Mouse (Mus musculus) intestine, embryonic 14.5 days (tissue): Measurements from ENCODE around the gene Pcdh15. TPM values are rescaled to one million over a fixed set of nuclear protein-coding genes. Genes with fewer than 3 reads are reported as not detected.
A peak's percentile ranks its signal among the peaks of the same experiment; 100 is the strongest.

ENCODE experiments used
- ATAC-seq: fragments of 200-750 bp; cut with Nextera tagmentation; replicated peaks from 2 replicates; pipeline ENCODE4 v1.8.0; 2017; ENCODE audit warnings: low read depth, moderate number of reproducible peaks, moderate TSS enrichment, moderate library complexity; ENCODE audit not compliant: low FRiP score, low TSS enrichment
- DNase-seq: peaks from one replicate; pipeline ENCODE4 v3.0.0-alpha.2; 2018; ENCODE audit warnings: low spot score
- H3K27ac ChIP-seq: fragments of 300-500 bp; sonication (generic); 2 replicates; pipeline ENCODE4 v1.5.1; 2014; ENCODE audit warnings: low read depth, mild to moderate bottlenecking, control low read depth
- H3K27me3 ChIP-seq: fragments of 300-500 bp; sonication (generic); replicated peaks from 2 replicates; pipeline ENCODE4 v1.6.1; 2014; ENCODE audit warnings: low read length, control low read depth; ENCODE audit not compliant: control insufficient read depth, insufficient read depth
- H3K36me3 ChIP-seq: fragments of 300-500 bp; sonication (generic); 2 replicates; pipeline ENCODE4 v1.6.1; 2014; ENCODE audit warnings: low read length, control low read depth; ENCODE audit not compliant: control insufficient read depth, insufficient read depth
- H3K4me1 ChIP-seq: fragments of 300-500 bp; sonication (generic); replicated peaks from 2 replicates; pipeline ENCODE4 v1.6.1; 2014; ENCODE audit warnings: low read length, control low read depth, mixed read lengths; ENCODE audit not compliant: control insufficient read depth, insufficient read depth
- H3K4me2 ChIP-seq: fragments of 300-500 bp; sonication (generic); 2 replicates; pipeline ENCODE4 v1.6.1; 2014; ENCODE audit warnings: low read length
- H3K4me3 ChIP-seq: fragments of 300-500 bp; sonication (generic); 2 replicates; pipeline ENCODE4 v1.5.1; 2014; ENCODE audit warnings: low read depth, low read length, control low read depth, mixed read lengths
- H3K9ac ChIP-seq: fragments of 300-500 bp; sonication (generic); 2 replicates; pipeline ENCODE4 v1.6.1; 2014; ENCODE audit warnings: mild to moderate bottlenecking, low read length
- H3K9me3 ChIP-seq: fragments of 300-500 bp; sonication (generic); 2 replicates; pipeline ENCODE4 v1.6.1; 2016; ENCODE audit warnings: low read length, control low read depth; ENCODE audit not compliant: control insufficient read depth
- WGBS: fragments of 180-500 bp; shearing (Covaris S2); extraction: QIAGEN DNeasy Blood & Tissue Kit; methylation state at CpG from one replicate; pipeline ENCODE4 v1.1.7; 2014; 5-methylcytosine and 5-hydroxymethylcytosine counted together
- polyA plus RNA-seq: library from polyadenylated mRNA; unstranded; fragments of >200 nt; fragmentation: Nextera tagmentation; extraction: Ambion mirVana; gene quantifications from 2 replicates; pipeline ENCODE4 v1.2.1, GENCODE M21; 2014

Pcdh15 gene
- polyA plus RNA-seq, 1 experiment from 2014 or later = 2.6 TPM

- no peak overlapping the region for H3K27ac ChIP-seq
- H3K36me3 ChIP-seq = no peaks in the 10 kb centered on the region
- no peaks in the 10 kb centered on the region for H3K9me3 ChIP-seq
- ATAC-seq = no peak
- WGBS = 65% methylated on average over 3 of the region's 3 CpGs
- no peak overlapping the region for H3K4me2 ChIP-seq
- DNase-seq = no peak
- H3K4me1 ChIP-seq = no peaks in the 10 kb centered on the region
- no peak overlapping the region for H3K4me3 ChIP-seq
- no peak overlapping the region for H3K9ac ChIP-seq
- H3K27me3 ChIP-seq = no peaks in the 10 kb centered on the region
Observed at GRCm38 (mm10) chr10:73921579-73921978, 822.4 kb downstream of the Pcdh15 start.

GRCm38 (mm10) chr10:73928672-73929071 lies 829.5 kb downstream of the Pcdh15 start:
- no peak overlapping the region for H3K27ac ChIP-seq
- H3K9me3 ChIP-seq = no peaks in the 10 kb centered on the region
- no peaks in the 10 kb centered on the region for H3K27me3 ChIP-seq
- no peaks in the 10 kb centered on the region for H3K36me3 ChIP-seq
- no peak overlapping the region for H3K4me2 ChIP-seq
- H3K4me3 ChIP-seq = no peak overlapping the region
- DNase-seq (no peak), ATAC-seq (no peak)
- H3K4me1 ChIP-seq = no peaks in the 10 kb centered on the region
- WGBS = 81% methylated on average over 1 of the region's 1 CpGs
- H3K9ac ChIP-seq = no peak overlapping the region

DNA sequence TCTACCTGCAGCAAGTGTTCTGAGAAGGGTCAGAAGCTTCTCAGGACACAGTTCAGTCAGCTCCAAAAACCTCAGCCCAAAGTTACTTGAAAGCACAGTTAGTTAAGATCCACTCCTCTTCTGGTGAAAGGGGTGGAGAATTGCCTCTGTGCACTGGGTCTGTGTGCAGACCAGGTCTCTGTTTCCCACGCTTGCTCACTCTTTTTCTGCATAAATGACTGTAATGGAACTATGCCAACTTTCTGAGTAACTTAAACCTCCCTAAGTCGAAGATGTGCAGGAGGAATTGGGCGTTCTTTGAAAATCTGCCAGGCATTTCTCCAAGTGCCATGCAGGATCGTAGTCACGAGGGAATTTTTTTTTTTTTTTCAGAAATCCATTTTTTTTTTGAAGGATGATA lies 830.6 kb downstream of the Pcdh15 start:
- WGBS = 47% methylated on average over 5 of the region's 5 CpGs

DNA sequence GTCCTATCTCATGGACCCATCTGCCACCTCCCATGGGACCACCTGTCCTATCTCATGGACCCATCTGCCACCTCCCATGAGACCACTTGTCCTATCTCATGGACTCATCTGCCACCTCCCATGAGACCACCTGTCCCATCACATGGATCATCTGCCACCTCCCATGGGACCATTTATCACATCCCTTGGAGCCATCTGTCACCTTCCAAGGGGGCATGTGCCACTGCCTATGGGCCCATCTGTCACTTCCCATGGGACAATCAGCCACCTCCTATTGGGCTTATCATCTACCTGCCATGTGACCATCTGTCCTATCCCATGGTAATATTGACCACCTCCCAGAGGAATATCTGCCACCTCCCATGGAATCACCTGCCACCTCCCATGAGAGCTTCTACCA lies 832.0 kb downstream of the Pcdh15 start:
- no peaks in the 10 kb centered on the region for H3K9me3 ChIP-seq
- no peak overlapping the region for H3K4me2 ChIP-seq
- no peaks in the 10 kb centered on the region for H3K36me3 ChIP-seq
- no peak overlapping the region for H3K27ac ChIP-seq
- no peak for ATAC-seq
- H3K27me3 ChIP-seq = no peaks in the 10 kb centered on the region
- no peaks in the 10 kb centered on the region for H3K4me1 ChIP-seq
- no peak for DNase-seq
- H3K9ac ChIP-seq = no peak overlapping the region
- H3K4me3 ChIP-seq = no peak overlapping the region

More for the DNA sequence above, 830.6 kb downstream of the Pcdh15 start:
- Histone ChIP-seq H3K36me3 (no peaks in the 10 kb centered on the region), H3K27ac (no peak overlapping the region), H3K9me3 (no peaks in the 10 kb centered on the region), H3K9ac (no peak overlapping the region), H3K4me1 (no peaks in the 10 kb centered on the region), H3K4me3 (no peak overlapping the region), H3K4me2 (no peak overlapping the region; the same call in 1 of the 2 replicates), H3K27me3 (no peaks in the 10 kb centered on the region)
- ATAC-seq = no peak
- peak; percentile 52 for DNase-seq

GRCm38 (mm10) chr10:73931996-73932679 lies 833.0 kb downstream of the Pcdh15 start:
- 92% methylated on average over 4 of the region's 4 CpGs for WGBS
- no peak overlapping the region for H3K27ac ChIP-seq
- no peak overlapping the region for H3K4me3 ChIP-seq

GRCm38 (mm10) chr10:73936121-73936520 lies 837.0 kb downstream of the Pcdh15 start:
- H3K9me3 ChIP-seq = no peaks in the 10 kb centered on the region
- ATAC-seq (no peak), DNase-seq (no peak)
- H3K27ac ChIP-seq = no peak overlapping the region
- H3K4me3 ChIP-seq = no peak overlapping the region
- no peak overlapping the region for H3K9ac ChIP-seq
- no peak overlapping the region for H3K4me2 ChIP-seq
- no peaks in the 10 kb centered on the region for H3K27me3 ChIP-seq
- 71% methylated on average over 5 of the region's 5 CpGs for WGBS
- H3K36me3 ChIP-seq = no peaks in the 10 kb centered on the region
- H3K4me1 ChIP-seq = no peaks in the 10 kb centered on the region

More at GRCm38 (mm10) chr10:73931996-73932679, 833.0 kb downstream of the Pcdh15 start:
- Histone ChIP-seq H3K4me2 (no peak overlapping the region), H3K4me1 (no peaks in the 10 kb centered on the region), H3K27me3 (no peaks in the 10 kb centered on the region), H3K9me3 (no peaks in the 10 kb centered on the region), H3K9ac (no peak overlapping the region), H3K36me3 (no peaks in the 10 kb centered on the region)
- DNase-seq = no peak
- no peak for ATAC-seq

GRCm38 (mm10) chr10:73938989-73939388 lies 839.8 kb downstream of the Pcdh15 start:
- 78% methylated on average over 3 of the region's 3 CpGs for WGBS
- H3K4me2 ChIP-seq = no peak overlapping the region

DNA sequence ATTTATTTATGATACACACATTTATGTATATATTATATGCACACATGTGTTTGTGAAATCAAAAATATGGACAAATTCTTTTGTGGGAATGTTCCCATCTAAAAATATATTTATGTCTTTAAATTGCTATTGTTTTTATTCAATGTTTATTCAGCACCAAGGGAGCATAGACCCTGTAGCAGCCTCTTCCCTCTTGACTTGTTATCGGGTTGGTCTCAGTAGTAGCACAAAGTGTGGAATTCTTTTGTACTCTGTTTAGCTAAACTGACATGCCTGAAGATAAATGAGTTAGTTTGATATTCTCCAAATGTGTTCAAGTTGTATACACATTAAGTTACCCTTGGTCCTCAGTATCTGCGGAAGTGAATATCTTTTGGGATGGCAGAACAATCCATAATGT lies 848.7 kb downstream of the Pcdh15 start:
- Histone ChIP-seq H3K4me1 (no peaks in the 10 kb centered on the region), H3K27me3 (no peaks in the 10 kb centered on the region), H3K36me3 (no peaks in the 10 kb centered on the region), H3K9ac (no peak overlapping the region), H3K4me2 (no peak overlapping the region), H3K4me3 (no peak overlapping the region), H3K9me3 (no peaks in the 10 kb centered on the region), H3K27ac (no peak overlapping the region)
- 31% methylated on average over 2 of the region's 2 CpGs for WGBS
- DNase-seq = no peak
- ATAC-seq = no peak

More at GRCm38 (mm10) chr10:73938989-73939388, 839.8 kb downstream of the Pcdh15 start:
- Histone ChIP-seq H3K9ac (no peak overlapping the region), H3K4me1 (no peaks in the 10 kb centered on the region), H3K27ac (no peak overlapping the region), H3K27me3 (no peaks in the 10 kb centered on the region), H3K4me3 (no peak overlapping the region), H3K36me3 (no peaks in the 10 kb centered on the region), H3K9me3 (no peaks in the 10 kb centered on the region)
- DNase-seq (no peak), ATAC-seq (no peak)

DNA sequence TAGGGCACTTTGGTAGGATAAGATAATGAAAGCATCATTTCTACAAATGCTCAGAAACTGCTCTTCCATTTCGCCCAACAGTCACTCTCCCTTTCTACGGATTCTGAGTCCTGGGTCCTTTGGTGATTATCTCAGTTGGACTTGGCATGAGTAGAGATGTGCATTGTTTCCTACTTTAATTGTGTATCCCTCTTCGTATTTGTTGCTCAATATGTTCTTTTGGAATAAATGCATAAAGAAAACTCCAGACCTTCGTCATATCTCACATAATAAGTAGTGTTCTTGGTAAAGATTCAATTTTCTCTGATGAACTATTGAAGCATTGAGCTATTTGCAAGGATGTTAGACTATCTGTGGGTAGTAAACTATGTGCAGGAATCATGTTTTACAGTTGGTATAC lies 854.2 kb downstream of the Pcdh15 start:
- Histone ChIP-seq H3K27me3 (no peaks in the 10 kb centered on the region), H3K9ac (no peak overlapping the region), H3K36me3 (no peaks in the 10 kb centered on the region), H3K27ac (no peak overlapping the region), H3K4me2 (no peak overlapping the region), H3K4me3 (no peak overlapping the region), H3K4me1 (no peaks in the 10 kb centered on the region), H3K9me3 (no peaks in the 10 kb centered on the region)
- ATAC-seq = no peak
- no peak for DNase-seq
- WGBS = 83% methylated on average over 4 of the region's 4 CpGs
